Mouse (Mus musculus): ENCODE measurements around the gene Poln. TPM values are rescaled to one million over a fixed set of nuclear protein-coding genes. Genes with fewer than 3 reads are reported as not detected.

Poln gene
- polyA plus RNA-seq, 1 experiment from 2014 or later: 0.60 TPM

DNA sequence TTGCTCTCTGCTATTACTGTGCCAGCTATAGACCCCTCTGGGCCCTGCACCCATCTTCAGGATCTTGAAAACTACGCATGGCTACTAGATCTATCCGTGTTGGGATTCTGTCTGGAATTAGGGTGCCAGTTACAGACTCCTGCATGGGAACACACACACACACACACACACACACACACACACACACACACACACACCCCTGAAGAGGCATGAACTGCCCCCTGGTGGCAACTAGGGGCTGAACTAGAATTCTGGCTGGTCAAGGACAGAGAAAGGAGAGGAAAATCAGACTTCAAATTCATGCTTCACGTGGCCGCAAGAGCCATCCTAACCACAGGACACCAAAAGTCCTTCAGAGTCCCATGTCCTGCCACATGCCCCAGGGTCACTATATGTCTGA lies 22.6 kb upstream of the Poln start:
- Histone ChIP-seq H3K36me3 (ENCODE audit: control insufficient read depth, insufficient read depth, low read length) (no peaks in the 10 kb centered on the region), H3K4me2 (ENCODE audit: low read length) (no peak overlapping the region), H3K9me3 (ENCODE audit: control insufficient read depth, low read length) (no peaks in the 10 kb centered on the region), H3K4me3 (ENCODE audit: low read depth, low read length) (no peak overlapping the region), H3K27me3 (replicated peaks; ENCODE audit: control insufficient read depth, insufficient read depth, low read length) (no peaks in the 10 kb centered on the region), H3K9ac (ENCODE audit: low read length) (no peak overlapping the region), H3K4me1 (replicated peaks; ENCODE audit: control insufficient read depth, insufficient read depth, low read length) (no peaks in the 10 kb centered on the region), H3K27ac (ENCODE audit: low read depth) (no peak overlapping the region)
- DNase-seq (ENCODE audit: low spot score) (no peak), ATAC-seq (replicated peaks; ENCODE audit: low FRiP score, low TSS enrichment, low read depth) (no peak)
- 69% methylated on average over 4 of the region's 4 CpGs for WGBS

DNA sequence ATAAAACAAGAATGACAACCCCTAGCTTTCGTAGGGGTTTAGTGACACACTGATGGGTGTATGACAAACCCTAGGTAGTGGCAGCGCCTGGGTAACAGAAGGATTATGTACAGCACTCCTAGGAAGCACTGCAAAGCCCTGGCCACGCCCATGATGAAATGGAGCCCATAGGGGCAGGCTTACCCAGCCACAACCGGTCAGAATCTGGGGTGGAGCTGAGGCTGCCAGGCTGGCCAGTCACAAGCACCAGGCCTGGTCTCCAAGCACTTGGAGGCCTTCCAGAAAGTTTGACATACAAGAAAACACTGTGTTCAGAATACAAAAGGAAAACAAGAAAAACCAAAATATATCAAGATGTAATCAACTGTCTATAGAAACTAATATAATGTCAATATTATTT lies 21.8 kb upstream of the Poln start:
- Histone ChIP-seq H3K27ac (ENCODE audit: low read depth) (no peak overlapping the region), H3K27me3 (replicated peaks; ENCODE audit: control insufficient read depth, insufficient read depth, low read length) (no peaks in the 10 kb centered on the region), H3K4me2 (ENCODE audit: low read length) (no peak overlapping the region), H3K9ac (ENCODE audit: low read length) (no peak overlapping the region), H3K4me3 (ENCODE audit: low read depth, low read length) (no peak overlapping the region), H3K36me3 (ENCODE audit: control insufficient read depth, insufficient read depth, low read length) (no peaks in the 10 kb centered on the region), H3K4me1 (replicated peaks; ENCODE audit: control insufficient read depth, insufficient read depth, low read length) (peaks cover 2% of the 10 kb centered on the region; the same call in 1 of the 2 replicates), H3K9me3 (ENCODE audit: control insufficient read depth, low read length) (no peaks in the 10 kb centered on the region)
- ATAC-seq (replicated peaks; ENCODE audit: low FRiP score, low TSS enrichment, low read depth) (no peak), DNase-seq (ENCODE audit: low spot score) (no peak)
- WGBS: 55% methylated on average over 4 of the region's 4 CpGs

DNA sequence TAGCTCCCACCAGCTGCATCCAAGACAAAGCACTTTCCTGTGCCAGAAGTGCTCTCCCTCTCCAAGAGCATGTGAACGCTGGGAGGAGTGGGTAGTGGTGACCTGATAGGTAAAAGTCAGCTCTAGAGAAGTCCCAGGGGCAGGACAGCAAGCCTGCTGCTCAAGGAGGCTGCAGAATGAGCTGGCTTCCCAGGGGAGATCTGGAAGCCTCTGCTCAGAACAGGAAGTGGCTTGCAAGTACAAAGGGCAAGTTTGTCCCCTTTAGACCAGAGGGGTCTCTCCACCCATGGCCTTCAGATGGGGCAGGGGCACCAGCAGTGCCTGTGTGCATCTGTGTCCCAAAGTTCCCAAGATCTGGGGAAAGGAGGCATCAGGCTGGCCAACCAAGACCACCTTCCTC lies 20.3 kb upstream of the Poln start:
- H3K4me2 ChIP-seq (ENCODE audit: low read length): no peak overlapping the region
- no peak overlapping the region for H3K4me3 ChIP-seq (ENCODE audit: low read depth, low read length)
- H3K27me3 ChIP-seq (replicated peaks; ENCODE audit: control insufficient read depth, insufficient read depth, low read length): no peaks in the 10 kb centered on the region
- H3K27ac ChIP-seq (ENCODE audit: low read depth): no peak overlapping the region
- H3K36me3 ChIP-seq (ENCODE audit: control insufficient read depth, insufficient read depth, low read length): no peaks in the 10 kb centered on the region
- ATAC-seq (replicated peaks; ENCODE audit: low FRiP score, low TSS enrichment, low read depth) (no peak), DNase-seq (ENCODE audit: low spot score) (no peak)
- 64% methylated on average over 1 of the region's 1 CpGs for WGBS
- no peak overlapping the region for H3K9ac ChIP-seq (ENCODE audit: low read length)
- H3K9me3 ChIP-seq (ENCODE audit: control insufficient read depth, low read length): no peaks in the 10 kb centered on the region
- H3K4me1 ChIP-seq (replicated peaks; ENCODE audit: control insufficient read depth, insufficient read depth, low read length): peaks cover 10% of the 10 kb centered on the region; the same call in 1 of the 2 replicates

DNA sequence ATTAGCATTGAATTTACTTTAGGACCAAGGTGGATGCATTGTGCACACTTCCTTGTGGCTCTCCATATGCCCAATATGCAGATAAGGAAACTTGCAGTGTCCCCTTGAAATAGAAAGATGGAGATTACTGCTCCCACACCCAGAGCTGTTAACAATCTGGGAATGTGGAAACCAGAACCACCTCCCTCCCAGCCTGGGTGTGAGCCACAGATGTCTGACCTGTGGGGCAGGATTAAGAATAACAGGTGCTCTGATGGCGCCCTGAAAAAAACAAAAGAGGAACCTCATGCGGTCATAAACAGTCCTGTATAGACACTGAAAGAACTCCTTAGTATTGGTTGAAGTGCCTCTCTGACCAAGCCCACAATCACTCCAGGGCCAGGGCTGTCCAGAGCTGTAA lies 19.6 kb upstream of the Poln start:
- 63% methylated on average over 2 of the region's 2 CpGs for WGBS
- Histone ChIP-seq H3K4me2 (ENCODE audit: low read length) (no peak overlapping the region), H3K4me3 (ENCODE audit: low read depth, low read length) (no peak overlapping the region), H3K36me3 (ENCODE audit: control insufficient read depth, insufficient read depth, low read length) (0 out of 2 replicates have a peak, but pooled peaks cover under 1% of the 10 kb centered on the region), H3K27me3 (replicated peaks; ENCODE audit: control insufficient read depth, insufficient read depth, low read length) (no peaks in the 10 kb centered on the region), H3K27ac (ENCODE audit: low read depth) (no peak overlapping the region), H3K4me1 (replicated peaks; ENCODE audit: control insufficient read depth, insufficient read depth, low read length) (peaks cover 10% of the 10 kb centered on the region; the same call in 1 of the 2 replicates), H3K9ac (ENCODE audit: low read length) (no peak overlapping the region), H3K9me3 (ENCODE audit: control insufficient read depth, low read length) (no peaks in the 10 kb centered on the region)
- ATAC-seq (replicated peaks; ENCODE audit: low FRiP score, low TSS enrichment, low read depth) (no peak), DNase-seq (ENCODE audit: low spot score) (no peak)

DNA sequence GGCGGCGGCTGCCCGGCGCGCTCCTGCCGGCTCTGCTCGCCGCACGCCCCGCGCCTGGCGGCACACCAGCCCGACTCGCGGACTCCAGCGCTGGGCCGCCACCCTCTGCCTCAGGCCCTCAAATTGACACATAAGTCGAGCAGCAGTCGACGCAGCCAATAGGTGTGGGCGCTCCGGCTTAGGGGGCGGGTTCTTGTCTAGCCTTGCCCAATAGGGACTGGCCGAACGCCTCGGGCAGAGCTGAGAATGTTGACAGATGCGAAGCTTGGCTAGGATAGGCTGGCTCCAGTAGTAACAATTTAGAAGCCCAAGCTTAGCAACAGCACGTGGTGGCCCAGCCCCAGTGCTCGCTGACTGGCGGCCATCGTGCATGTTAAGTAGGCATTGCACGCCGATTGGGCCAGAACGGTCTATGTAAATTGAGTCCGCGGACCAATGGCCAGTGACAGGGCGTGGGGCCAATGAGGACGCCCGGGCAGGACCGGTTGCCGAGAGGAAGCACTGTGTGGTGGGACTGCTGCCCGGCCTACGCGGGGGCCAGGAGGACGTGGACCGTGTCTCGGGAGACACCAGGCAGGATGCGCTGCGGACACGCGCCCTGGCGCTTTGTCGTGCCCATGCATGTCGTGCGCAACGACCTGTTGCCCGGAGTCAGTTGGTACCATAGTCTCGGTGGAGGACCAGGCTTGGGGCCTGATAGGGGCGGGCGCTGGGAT lies 18.5 kb upstream of the Poln start, which contains the start of gene Mxd4:
TSS of gene Mxd4 (minus strand) at position 120 of the 716 bp plus-strand sequence.
- Histone ChIP-seq H3K9ac (ENCODE audit: low read length) (peak within 1 kb of the TSS; percentile 73), H3K4me2 (ENCODE audit: low read length) (peak within 1 kb of the TSS; percentile 70), H3K27me3 (replicated peaks; ENCODE audit: control insufficient read depth, insufficient read depth, low read length) (no peaks in the 10 kb centered on the region), H3K4me1 (replicated peaks; ENCODE audit: control insufficient read depth, insufficient read depth, low read length) (peaks cover 10% of the 10 kb centered on the region), H3K27ac (ENCODE audit: low read depth) (peak within 1 kb of the TSS; percentile 85), H3K9me3 (ENCODE audit: control insufficient read depth, low read length) (no peaks in the 10 kb centered on the region), H3K36me3 (ENCODE audit: control insufficient read depth, insufficient read depth, low read length) (0 out of 2 replicates have a peak, but pooled peaks cover 10% of the 10 kb centered on the region), H3K4me3 (ENCODE audit: low read depth, low read length) (peak within 1 kb of the TSS; percentile 91)
- under 1% methylated on average over 60 of the region's 60 CpGs for WGBS
- peak; percentile 97 for DNase-seq (ENCODE audit: low spot score)
- peak; percentile 99 for ATAC-seq (replicated peaks; ENCODE audit: low FRiP score, low TSS enrichment, low read depth)

DNA sequence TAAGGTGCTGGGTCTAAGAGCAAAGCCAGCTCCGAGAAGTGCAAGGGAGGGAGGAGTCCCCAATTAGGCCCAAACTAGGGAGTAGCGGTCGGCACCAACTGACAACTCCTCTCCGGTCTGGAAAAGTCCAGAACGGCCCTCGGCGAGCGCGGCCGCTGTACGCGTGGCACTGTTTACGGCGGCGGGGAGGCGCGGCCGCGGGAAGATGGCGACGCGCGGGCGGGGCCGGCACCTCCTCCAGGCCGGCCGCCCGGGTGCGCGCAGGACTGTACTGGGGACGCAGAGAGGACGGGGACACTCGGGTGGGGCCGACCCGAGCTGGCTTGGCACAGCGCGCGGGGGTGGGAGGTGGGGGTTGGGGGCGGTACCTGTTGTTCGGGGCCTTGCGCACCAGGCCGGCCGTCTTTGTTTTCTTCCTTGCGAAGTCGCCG lies 17.7 kb upstream of the Poln start:
- H3K27ac ChIP-seq (ENCODE audit: low read depth): peak overlapping the region; percentile 85
- 0 out of 2 replicates have a peak, but pooled peaks cover 13% of the 10 kb centered on the region for H3K36me3 ChIP-seq (ENCODE audit: control insufficient read depth, insufficient read depth, low read length)
- H3K4me3 ChIP-seq (ENCODE audit: low read depth, low read length): peak overlapping the region; percentile 91
- peak; percentile 69 for DNase-seq (ENCODE audit: low spot score)
- WGBS: 0% methylated on average over 38 of the region's 46 CpGs
- peaks cover 10% of the 10 kb centered on the region for H3K4me1 ChIP-seq (replicated peaks; ENCODE audit: control insufficient read depth, insufficient read depth, low read length)
- no peaks in the 10 kb centered on the region for H3K27me3 ChIP-seq (replicated peaks; ENCODE audit: control insufficient read depth, insufficient read depth, low read length)
- peak; percentile 9 for ATAC-seq (replicated peaks; ENCODE audit: low FRiP score, low TSS enrichment, low read depth)
- peak overlapping the region; percentile 73 for H3K9ac ChIP-seq (ENCODE audit: low read length)
- H3K4me2 ChIP-seq (ENCODE audit: low read length): peak overlapping the region; percentile 70
- H3K9me3 ChIP-seq (ENCODE audit: control insufficient read depth, low read length): no peaks in the 10 kb centered on the region

DNA sequence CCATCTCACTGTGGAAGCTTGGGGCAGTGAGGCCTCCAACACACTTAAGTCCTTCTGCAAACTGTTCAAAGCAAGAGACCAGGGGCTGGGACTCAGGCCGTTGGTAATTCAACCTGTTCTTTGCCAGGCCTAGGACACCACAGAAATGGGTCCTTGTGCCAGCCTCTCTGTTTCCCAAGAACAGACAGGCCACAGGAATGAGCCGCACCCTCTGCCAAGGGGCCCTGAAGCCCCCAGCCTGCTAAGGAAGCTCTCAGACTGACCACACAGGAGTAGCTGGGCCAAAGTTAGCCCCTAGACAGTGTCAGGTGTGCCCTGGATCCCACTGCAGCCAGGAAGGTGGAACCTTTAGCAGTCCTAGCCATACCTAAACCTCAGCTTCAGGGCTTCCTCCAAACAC lies 17.1 kb upstream of the Poln start:
- WGBS: 60% methylated on average over 2 of the region's 2 CpGs
- Histone ChIP-seq H3K27me3 (replicated peaks; ENCODE audit: control insufficient read depth, insufficient read depth, low read length) (no peaks in the 10 kb centered on the region), H3K4me1 (replicated peaks; ENCODE audit: control insufficient read depth, insufficient read depth, low read length) (peaks cover 10% of the 10 kb centered on the region), H3K4me2 (ENCODE audit: low read length) (peak overlapping the region; percentile 70), H3K4me3 (ENCODE audit: low read depth, low read length) (peak overlapping the region; percentile 91), H3K27ac (ENCODE audit: low read depth) (no peak overlapping the region), H3K9me3 (ENCODE audit: control insufficient read depth, low read length) (no peaks in the 10 kb centered on the region), H3K9ac (ENCODE audit: low read length) (peak overlapping the region; percentile 73), H3K36me3 (ENCODE audit: control insufficient read depth, insufficient read depth, low read length) (0 out of 2 replicates have a peak, but pooled peaks cover 13% of the 10 kb centered on the region)
- ATAC-seq (replicated peaks; ENCODE audit: low FRiP score, low TSS enrichment, low read depth) (no peak), DNase-seq (ENCODE audit: low spot score) (no peak)

DNA sequence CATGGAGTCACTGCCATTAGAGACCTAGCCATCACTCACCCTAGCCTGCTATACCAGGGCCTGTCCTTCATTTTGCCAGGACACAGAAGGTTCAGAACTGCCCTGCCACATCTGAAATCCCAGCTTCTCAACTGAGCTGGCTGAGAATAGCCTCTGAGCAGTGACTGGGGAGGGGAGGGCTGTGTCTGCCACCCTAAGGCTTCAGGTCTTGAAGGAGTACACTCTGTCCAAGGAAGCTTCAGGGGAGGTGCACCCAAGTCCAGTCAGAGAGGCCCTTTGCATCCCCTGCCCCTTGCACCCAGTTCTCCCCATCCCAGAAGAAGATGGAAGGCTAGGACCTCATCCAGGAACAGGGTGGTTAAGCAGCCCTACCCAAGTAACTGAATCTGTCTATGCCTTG lies 16.5 kb upstream of the Poln start:
- peak overlapping the region; percentile 73; the same call in 1 of the 2 replicates for H3K9ac ChIP-seq (ENCODE audit: low read length)
- H3K9me3 ChIP-seq (ENCODE audit: control insufficient read depth, low read length): no peaks in the 10 kb centered on the region
- H3K36me3 ChIP-seq (ENCODE audit: control insufficient read depth, insufficient read depth, low read length): 0 out of 2 replicates have a peak, but pooled peaks cover 13% of the 10 kb centered on the region
- ATAC-seq (replicated peaks; ENCODE audit: low FRiP score, low TSS enrichment, low read depth): no peak
- H3K27ac ChIP-seq (ENCODE audit: low read depth): no peak overlapping the region
- peak overlapping the region; percentile 70 for H3K4me2 ChIP-seq (ENCODE audit: low read length)
- H3K4me1 ChIP-seq (replicated peaks; ENCODE audit: control insufficient read depth, insufficient read depth, low read length): peaks cover 10% of the 10 kb centered on the region
- H3K4me3 ChIP-seq (ENCODE audit: low read depth, low read length): no peak overlapping the region
- H3K27me3 ChIP-seq (replicated peaks; ENCODE audit: control insufficient read depth, insufficient read depth, low read length): no peaks in the 10 kb centered on the region
- no peak for DNase-seq (ENCODE audit: low spot score)

Measured in intestine, embryonic 14.5 days (tissue).